Mouse (Mus musculus) hindbrain, postnatal 0 days (tissue): Measurements from ENCODE around the gene Fancc. TPM values are rescaled to one million over a fixed set of nuclear protein-coding genes. Genes with fewer than 3 reads are reported as not detected.
A peak's percentile ranks its signal among the peaks of the same experiment; 100 is the strongest.

Experiments used
- ATAC-seq: fragments of 200-750 bp; cut with Nextera tagmentation; 2 replicates; pipeline ENCODE4 v1.8.0; 2017; ENCODE audit warnings: mild to moderate bottlenecking, moderate TSS enrichment, moderate library complexity
- DNase-seq: peaks from one replicate; pipeline ENCODE4 v3.0.0-alpha.2; 2015; ENCODE audit warnings: low spot score
- H3K27ac ChIP-seq: fragments of 300-500 bp; sonication (generic); 2 replicates; pipeline ENCODE4 v1.5.1; 2014; ENCODE audit warnings: mild to moderate bottlenecking
- H3K27me3 ChIP-seq: fragments of 300-500 bp; sonication (generic); 2 replicates; pipeline ENCODE4 v1.6.1; 2014; ENCODE audit warnings: low read length, mixed read lengths; ENCODE audit not compliant: insufficient read depth
- H3K36me3 ChIP-seq: fragments of 300-500 bp; sonication (generic); 2 replicates; pipeline ENCODE4 v1.6.1; 2014; ENCODE audit warnings: low read length, mixed read lengths; ENCODE audit not compliant: insufficient read depth
- H3K4me1 ChIP-seq: fragments of 300-500 bp; sonication (generic); 2 replicates; pipeline ENCODE4 v1.6.1; 2014; ENCODE audit warnings: antibody characterized with exemption, low read length, mixed read lengths; ENCODE audit not compliant: insufficient read depth
- H3K4me2 ChIP-seq: fragments of 300-500 bp; sonication (generic); 2 replicates; pipeline ENCODE4 v1.6.1; 2014; ENCODE audit warnings: low read depth, mild to moderate bottlenecking, low read length, moderate library complexity, mixed read lengths
- H3K4me3 ChIP-seq: fragments of 300-500 bp; sonication (generic); 2 replicates; pipeline ENCODE4 v1.5.1; 2014; ENCODE audit warnings: low read length
- H3K9ac ChIP-seq: fragments of 300-500 bp; sonication (generic); replicated peaks from 2 replicates; pipeline ENCODE4 v1.6.1; 2014; ENCODE audit warnings: mild to moderate bottlenecking, low read length, moderate library complexity, mixed read lengths
- H3K9me3 ChIP-seq: fragments of 300-500 bp; sonication (generic); 2 replicates; pipeline ENCODE4 v1.6.1; 2016; ENCODE audit warnings: low read length, mixed read lengths
- CTCF ChIP-seq: IDR thresholded peaks from 2 replicates; pipeline ENCODE4 v1.5.1; 2016; ENCODE audit warnings: antibody characterized with exemption, control low read depth, low read depth
- WGBS: fragments of 180-500 bp; shearing (Covaris S2); extraction: QIAGEN DNeasy Blood & Tissue Kit; methylation state at CpG from one replicate; pipeline ENCODE4 v1.1.7; 2014; 5-methylcytosine and 5-hydroxymethylcytosine counted together
- polyA plus RNA-seq: library from polyadenylated mRNA; unstranded; fragments of >200 nt; fragmentation: Nextera tagmentation; extraction: Ambion mirVana; gene quantifications from 2 replicates; pipeline ENCODE4 v1.2.1, GENCODE M21; 2015
- total RNA-seq: library from RNA; depleted of rRNA; stranded (reverse); fragments of >200 nt; gene quantifications from 2 replicates; pipeline ENCODE4 v1.2.3, GENCODE M21; 2014; rRNA removed

Gene Fancc
- total RNA-seq (17.7 and 25.9 TPM in 2 replicates), polyA plus RNA-seq (11.4 and 11.9 TPM in 2 replicates)

DNA sequence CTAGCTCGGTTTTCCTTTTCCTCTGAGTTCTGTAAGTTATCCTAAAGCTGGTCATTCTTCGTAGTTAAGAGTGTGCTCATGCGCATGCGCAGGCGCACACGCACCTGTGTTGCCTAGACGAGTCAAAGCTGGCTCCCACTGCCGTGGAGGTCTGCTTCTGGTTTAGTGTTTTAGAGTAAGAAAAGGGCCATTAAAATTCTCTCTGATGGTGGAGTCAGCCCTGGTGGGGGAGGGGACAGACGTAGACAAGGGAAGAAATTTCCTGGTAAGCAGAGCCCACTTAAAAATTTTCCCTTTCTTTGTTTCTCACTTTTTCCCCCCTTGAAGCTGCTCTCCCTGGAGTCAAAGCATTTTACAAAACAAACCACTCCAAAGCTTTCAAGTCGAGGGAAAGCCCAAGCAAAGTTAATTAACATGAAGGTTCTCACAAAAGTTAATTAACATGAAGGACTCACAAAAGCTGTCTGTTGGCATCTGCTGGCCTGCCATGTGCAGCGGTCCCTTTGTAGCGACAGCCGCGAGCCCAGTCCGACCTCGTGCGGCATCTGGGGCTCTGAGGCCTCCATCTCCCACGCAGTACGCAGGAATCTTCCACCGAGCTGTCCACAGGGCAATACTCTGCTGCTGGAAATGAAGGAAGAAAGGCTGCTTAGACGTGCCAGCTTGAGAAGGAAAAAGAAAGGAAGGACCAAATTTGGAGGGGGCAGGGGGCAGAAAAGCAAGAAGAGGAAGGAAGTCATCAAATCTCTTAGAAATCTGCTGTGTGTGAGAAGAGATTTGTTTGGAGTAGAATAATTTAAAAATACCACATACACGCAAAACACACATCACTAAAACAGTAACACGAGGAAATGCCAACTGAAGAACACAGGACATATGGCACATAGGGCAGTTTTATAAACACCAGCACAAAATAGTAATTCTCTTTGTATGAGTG, at the start of gene Fancc:
Fancc (minus strand) TSS at position 633 of the 937 bp plus-strand sequence.
- TF ChIP-seq CTCF, result no peak
- H3K4me3 ChIP-seq, result no peak within 1 kb of the TSS
- H3K27ac ChIP-seq, result 0 out of 2 replicates have a peak within 1 kb of the TSS, but pooled peaks have one; percentile 27
- H3K4me1 ChIP-seq, result peaks cover 5% of the 10 kb centered on the region; the same call in 1 of the 2 replicates
- no peak within 1 kb of the TSS for H3K9ac ChIP-seq
- peak within 1 kb of the TSS; percentile 37 for H3K4me2 ChIP-seq
- no peaks in the 10 kb centered on the region for H3K36me3 ChIP-seq
- DNase-seq, result peak; percentile 74
- no peaks in the 10 kb centered on the region for H3K9me3 ChIP-seq
- no peaks in the 10 kb centered on the region for H3K27me3 ChIP-seq
- ATAC-seq, result peak; percentile 89
- 20% methylated on average over 23 of the region's 23 CpGs for WGBS

DNA sequence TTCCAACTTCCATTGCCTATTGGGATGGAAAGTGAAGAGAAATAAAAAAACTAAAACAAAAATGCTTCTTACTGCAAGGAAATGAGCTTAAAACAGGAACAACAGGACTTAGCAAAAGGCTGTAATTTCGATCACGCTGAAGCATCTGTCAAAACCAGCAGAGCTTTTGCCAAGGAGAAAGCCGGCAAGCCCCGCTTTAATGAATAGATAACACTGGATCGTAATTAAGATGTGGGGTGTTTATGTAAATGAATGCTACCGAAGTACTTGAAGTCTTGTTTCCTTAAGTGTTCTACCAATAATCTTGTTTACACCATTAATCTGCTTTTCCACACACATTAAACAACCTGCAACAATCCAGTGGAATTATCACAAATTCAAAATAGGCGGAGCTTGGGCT, 48.2 kb upstream of the Fancc start:
- H3K9me3 ChIP-seq, result no peaks in the 10 kb centered on the region
- no peaks in the 10 kb centered on the region for H3K4me1 ChIP-seq
- no peak overlapping the region for H3K4me2 ChIP-seq
- 36% methylated on average over 7 of the region's 7 CpGs for WGBS
- 0 out of 2 replicates have a peak overlapping the region, but pooled peaks have one; percentile 15 for H3K27ac ChIP-seq
- ATAC-seq (no peak), DNase-seq (no peak)
- H3K4me3 ChIP-seq, result no peak overlapping the region
- H3K27me3 ChIP-seq, result no peaks in the 10 kb centered on the region
- peaks cover 24% of the 10 kb centered on the region for H3K36me3 ChIP-seq
- H3K9ac ChIP-seq, result no peak overlapping the region
- TF ChIP-seq CTCF, result no peak

DNA sequence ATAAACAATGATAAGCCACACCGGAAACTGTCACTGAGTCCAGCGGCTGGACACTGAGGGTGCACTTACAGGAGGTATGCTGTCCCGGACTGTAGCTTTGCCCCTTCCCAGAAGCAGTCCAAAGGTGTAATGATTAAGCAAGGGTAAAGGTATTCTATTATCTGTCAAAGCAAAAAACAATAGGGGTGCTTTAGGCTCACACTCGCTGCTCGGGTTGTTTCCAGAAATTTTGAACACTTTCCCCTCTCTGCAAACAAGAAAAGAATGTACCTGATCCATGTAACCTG, 47.8 kb upstream of the Fancc start:
- no peak for TF ChIP-seq CTCF
- H3K27ac ChIP-seq, result no peak overlapping the region
- 50% methylated on average over 5 of the region's 5 CpGs for WGBS
- ATAC-seq (no peak), DNase-seq (no peak)
- peak overlapping the region; percentile 4; the same call in 1 of the 2 replicates for H3K4me2 ChIP-seq
- H3K27me3 ChIP-seq, result no peaks in the 10 kb centered on the region
- peaks cover 25% of the 10 kb centered on the region for H3K36me3 ChIP-seq
- H3K4me1 ChIP-seq, result no peaks in the 10 kb centered on the region
- no peak overlapping the region for H3K9ac ChIP-seq
- no peak overlapping the region for H3K4me3 ChIP-seq
- no peaks in the 10 kb centered on the region for H3K9me3 ChIP-seq

DNA sequence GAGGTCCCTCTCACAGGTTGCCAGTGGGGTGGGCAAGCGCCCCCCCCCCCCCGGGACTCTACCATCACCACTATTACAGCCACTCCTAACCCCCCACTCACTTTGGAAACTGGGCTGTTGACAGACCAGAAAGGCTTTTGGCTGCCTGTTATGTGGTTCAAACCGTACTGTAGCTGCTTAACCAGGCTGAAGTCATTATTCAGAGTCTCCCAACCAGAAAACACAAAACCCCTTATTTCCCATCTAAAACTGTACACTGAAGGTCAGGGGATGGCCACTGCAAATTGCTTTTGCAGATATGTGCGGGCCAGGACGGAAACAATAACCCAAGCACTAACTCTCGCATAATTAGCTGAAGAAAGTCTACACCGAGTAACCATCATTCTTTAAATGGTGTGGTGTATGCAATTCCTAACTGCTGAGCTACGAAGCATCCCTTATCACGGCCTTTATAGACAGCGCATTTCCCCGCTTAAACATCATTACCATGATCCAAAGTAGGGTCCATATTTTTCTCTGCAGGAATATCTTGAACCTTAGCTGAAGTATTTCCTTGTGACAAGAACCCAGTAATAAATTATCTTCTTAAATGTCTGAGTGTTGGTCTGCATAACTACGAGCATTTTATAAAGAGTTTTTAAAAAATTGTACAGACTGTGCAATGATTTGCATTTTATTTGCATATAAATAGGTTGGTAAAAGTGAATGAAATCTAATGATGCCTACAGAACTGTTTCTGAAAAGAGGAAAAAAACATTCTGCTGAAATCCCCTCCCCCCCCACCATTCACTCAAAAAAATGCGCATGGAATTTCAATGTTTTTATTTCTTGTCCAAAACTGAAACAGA, 47.3 kb upstream of the Fancc start:
- no peak for DNase-seq
- Histone ChIP-seq H3K4me2 (peak overlapping the region; percentile 4; the same call in 1 of the 2 replicates), H3K4me1 (no peaks in the 10 kb centered on the region), H3K4me3 (no peak overlapping the region), H3K27me3 (no peaks in the 10 kb centered on the region), H3K9ac (no peak overlapping the region), H3K9me3 (no peaks in the 10 kb centered on the region), H3K36me3 (peaks cover 31% of the 10 kb centered on the region), H3K27ac (no peak overlapping the region)
- ATAC-seq, result no peak
- no peak for TF ChIP-seq CTCF
- 44% methylated on average over 13 of the region's 13 CpGs for WGBS

DNA sequence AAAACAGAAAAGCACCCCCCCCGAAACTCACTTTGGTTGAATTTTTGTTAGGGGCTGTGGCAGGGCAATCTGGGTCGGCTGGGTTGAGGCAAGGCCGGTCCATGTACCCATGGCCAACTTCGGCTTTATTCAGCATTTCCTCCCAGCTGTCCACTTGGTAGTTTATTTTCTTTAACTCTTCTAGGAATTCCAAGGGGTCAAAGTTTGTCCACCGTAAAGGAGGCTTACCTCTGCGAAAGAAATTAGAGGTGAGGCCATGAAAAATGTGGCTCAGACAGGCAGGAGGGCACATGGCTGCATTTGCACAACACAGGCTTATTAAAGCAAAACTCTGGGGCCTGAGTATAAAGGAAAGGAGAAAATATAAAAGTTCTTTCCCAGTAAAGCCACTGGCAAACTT, 46.4 kb upstream of the Fancc start:
- no peak for DNase-seq
- Histone ChIP-seq H3K4me2 (no peak overlapping the region), H3K4me3 (no peak overlapping the region), H3K9ac (no peak overlapping the region), H3K36me3 (peaks cover 39% of the 10 kb centered on the region), H3K27me3 (no peaks in the 10 kb centered on the region), H3K9me3 (no peaks in the 10 kb centered on the region), H3K27ac (peak overlapping the region; percentile 16; the same call in 1 of the 2 replicates), H3K4me1 (no peaks in the 10 kb centered on the region)
- no peak for ATAC-seq
- 52% methylated on average over 6 of the region's 6 CpGs for WGBS
- no peak for TF ChIP-seq CTCF

DNA sequence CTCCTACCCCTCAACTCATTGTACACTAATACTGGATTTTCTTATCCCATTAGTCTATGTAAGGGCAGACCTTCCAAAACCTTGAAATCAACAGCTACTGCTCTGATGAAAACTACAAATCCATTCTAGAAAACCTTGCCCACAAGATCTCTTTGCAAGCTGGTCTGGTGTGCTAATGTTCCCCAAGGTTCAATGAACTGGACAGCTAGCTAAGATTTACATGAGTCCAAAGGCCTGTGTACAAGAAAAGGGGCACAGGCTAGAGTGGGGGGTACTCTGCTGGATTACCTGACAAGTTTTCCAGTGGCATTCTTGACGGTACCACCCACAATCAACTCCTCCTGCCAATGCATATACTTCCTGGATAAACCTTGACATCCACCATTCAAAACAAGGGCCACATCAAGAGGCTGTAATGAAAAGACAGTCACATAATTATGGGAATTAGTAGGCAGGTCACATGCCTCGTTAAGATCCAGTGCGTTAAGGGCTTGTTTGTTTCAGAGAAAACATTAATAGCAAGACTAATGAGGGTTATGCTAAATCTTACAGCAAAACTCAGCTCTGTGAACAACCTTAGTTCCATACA, 45.8 kb upstream of the Fancc start:
- Histone ChIP-seq H3K27me3 (no peaks in the 10 kb centered on the region), H3K4me2 (no peak overlapping the region), H3K27ac (peak overlapping the region; percentile 29; the same call in 1 of the 2 replicates), H3K4me3 (no peak overlapping the region), H3K9me3 (no peaks in the 10 kb centered on the region), H3K9ac (no peak overlapping the region), H3K36me3 (peaks cover 45% of the 10 kb centered on the region), H3K4me1 (no peaks in the 10 kb centered on the region)
- DNase-seq, result no peak
- WGBS, result 39% methylated on average over 3 of the region's 3 CpGs
- TF ChIP-seq CTCF, result no peak
- no peak for ATAC-seq
